17 mouse cellular contexts compared by ENCODE assay signal in genomic region chr7:80394600-80394999, GRCm38 (mm10).
"Had no signal": no experiment of that assay in that cellular context is flagged by ENCODE, and none has a peak within 500 bp of the region (broad histone marks: within the 10 kb centered on the region; RNA-seq: fewer than 3 reads in every experiment).

No protein-coding gene starts in this region.

- H3K27ac ChIP-seq: midbrain, embryonic 10.5 days; neural tube, embryonic 13.5 days; neural tube, embryonic 15.5 days; stomach, embryonic 15.5 days had no signal

- H3K27me3 ChIP-seq: neural tube, embryonic 13.5 days; neural tube, embryonic 15.5 days; stomach, embryonic 15.5 days had no signal

- H3K9me3 ChIP-seq: midbrain, embryonic 10.5 days; neural tube, embryonic 13.5 days; neural tube, embryonic 15.5 days; stomach, embryonic 15.5 days had no signal

- H3K9ac ChIP-seq: lung, embryonic 14.5 days; neural tube, embryonic 13.5 days; neural tube, embryonic 15.5 days; stomach, embryonic 15.5 days had no signal

- DNase-seq: lung, adult 18-20 months; lung, embryonic 14.5 days; lung, postnatal 10 days; lung, postnatal 4 days; midbrain, embryonic 14.5 days; retina, postnatal 1 day; right cerebral cortex, adult 18-20 months; right cerebral cortex, postnatal 14 days; thymus, adult 18-20 months; thymus, postnatal 14 days; thymus, postnatal 36 days had no signal

- ATAC-seq: midbrain, embryonic 16.5 days had no signal

- H3K4me2 ChIP-seq: lung, embryonic 14.5 days; neural tube, embryonic 13.5 days; neural tube, embryonic 15.5 days; stomach, embryonic 15.5 days had no signal

- H3K4me3 ChIP-seq: midbrain, embryonic 10.5 days; myocyte; neural tube, embryonic 13.5 days; neural tube, embryonic 15.5 days; stomach, embryonic 15.5 days had no signal

- H3K4me1 ChIP-seq: stomach, embryonic 15.5 days had no signal
